9 mouse cellular contexts compared by ENCODE assay signal in the genomic region with DNA sequence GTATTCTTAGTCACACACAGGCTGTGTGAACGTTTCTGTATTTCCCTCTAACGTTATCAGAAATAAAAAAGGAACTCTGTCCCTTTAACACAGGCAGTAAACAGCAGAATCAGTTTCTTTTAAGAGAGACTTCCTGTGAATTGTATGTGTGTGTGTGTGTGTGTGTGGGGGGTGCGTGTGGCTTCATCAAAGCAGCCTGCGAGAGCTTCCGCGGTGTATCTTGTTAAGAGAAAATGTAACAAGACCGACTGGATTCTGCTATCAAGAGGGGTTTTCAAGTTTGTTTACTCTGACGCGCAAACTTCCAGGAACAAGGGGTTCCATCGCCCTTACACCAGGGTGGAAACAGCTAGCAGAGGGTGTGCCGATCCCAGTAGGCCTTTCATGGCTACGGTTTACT.
DNase-seq lines count a peak whose midpoint lies in the region; ATAC-seq and TF ChIP-seq lines count a peak whose summit lies in the region.
"Had no signal": no experiment of that assay in that cellular context is flagged by ENCODE, and none has a peak within 500 bp of the region (broad histone marks: within the 10 kb centered on the region; RNA-seq: fewer than 3 reads in every experiment).

No protein-coding gene starts in this region.

- 35% methylated on average over 12 of the region's 12 CpGs for WGBS in heart, embryonic 12.5 days
- 11% methylated on average over 12 of the region's 12 CpGs for WGBS in liver, postnatal 0 days (ENCODE audit: insufficient replicate concordance)
- 14% methylated on average over 12 of the region's 12 CpGs for WGBS in stomach, embryonic 14.5 days
- 61% methylated on average over 12 of the region's 12 CpGs for WGBS in midbrain, embryonic 16.5 days

- no peak overlapping the region for H3K27ac ChIP-seq in heart, embryonic 12.5 days (ENCODE audit: poor library complexity, severe bottlenecking)
- H3K27ac ChIP-seq in liver, postnatal 0 days (ENCODE audit: low read depth), result peak overlapping the region; percentile 59
- peak overlapping the region; percentile 39; the same call in 1 of the 2 replicates for H3K27ac ChIP-seq in stomach, embryonic 14.5 days (ENCODE audit: low read length)
- no peak overlapping the region for H3K27ac ChIP-seq in midbrain, embryonic 16.5 days (ENCODE audit: low read length)
- H3K27ac ChIP-seq: midbrain, embryonic 10.5 days had no signal

- no peak for TF ChIP-seq EP300 in liver, postnatal 0 days (IDR thresholded peaks at IDR 0.05; ENCODE audit: low read depth)

- peaks cover 15% of the 10 kb centered on the region for H3K4me1 ChIP-seq in heart, embryonic 12.5 days (replicated peaks)
- H3K4me1 ChIP-seq in liver, postnatal 0 days (ENCODE audit: insufficient read depth), result peaks cover 9% of the 10 kb centered on the region
- H3K4me1 ChIP-seq in stomach, embryonic 14.5 days (ENCODE audit: control insufficient read depth, insufficient read depth, low read length), result 0 out of 2 replicates have a peak, but pooled peaks cover 4% of the 10 kb centered on the region
- H3K4me1 ChIP-seq in midbrain, embryonic 16.5 days (ENCODE audit: control insufficient read depth, insufficient read depth, low read length), result no peaks in the 10 kb centered on the region

- no peak overlapping the region for H3K9ac ChIP-seq in heart, embryonic 12.5 days
- 0 out of 2 replicates have a peak overlapping the region, but pooled peaks have one; percentile 36 for H3K9ac ChIP-seq in liver, postnatal 0 days (replicated peaks)
- no peak overlapping the region for H3K9ac ChIP-seq in stomach, embryonic 14.5 days (replicated peaks; ENCODE audit: low read depth, low read length)
- no peak overlapping the region for H3K9ac ChIP-seq in midbrain, embryonic 16.5 days (ENCODE audit: low read depth, low read length)

- H3K4me3 ChIP-seq in heart, embryonic 12.5 days, result no peak overlapping the region
- peak overlapping the region; percentile 9; the same call in 1 of the 2 replicates for H3K4me3 ChIP-seq in liver, postnatal 0 days (ENCODE audit: low read depth, low read length)
- peak overlapping the region; percentile 4; the same call in 1 of the 2 replicates for H3K4me3 ChIP-seq in stomach, embryonic 14.5 days (ENCODE audit: low read depth, low read length)
- no peak overlapping the region for H3K4me3 ChIP-seq in midbrain, embryonic 16.5 days (ENCODE audit: low read depth, low read length)
- H3K4me3 ChIP-seq: midbrain, embryonic 10.5 days had no signal

- peak; percentile 90 for DNase-seq in heart, adult 11 months
- DNase-seq in heart, postnatal 4 days, result no peak
- peak; percentile 46 for DNase-seq in liver, postnatal 0 days
- no peak for DNase-seq in gastrocnemius, postnatal 36 days
- DNase-seq in ovary, postnatal 14 days (ENCODE audit: low spot score), result no peak

- intact Hi-C loops in gastrocnemius, postnatal 36 days (cut with DNase I), result no loop called here

- no peaks in the 10 kb centered on the region for H3K9me3 ChIP-seq in heart, embryonic 12.5 days (replicated peaks)
- no peaks in the 10 kb centered on the region for H3K9me3 ChIP-seq in liver, postnatal 0 days (ENCODE audit: low read length)
- H3K9me3 ChIP-seq in stomach, embryonic 14.5 days (ENCODE audit: control insufficient read depth, low read depth, low read length), result no peaks in the 10 kb centered on the region
- no peaks in the 10 kb centered on the region for H3K9me3 ChIP-seq in midbrain, embryonic 16.5 days (replicated peaks; ENCODE audit: control insufficient read depth, low read length, poor library complexity, severe bottlenecking)
- H3K9me3 ChIP-seq: midbrain, embryonic 10.5 days had no signal

- H3K36me3 ChIP-seq in heart, embryonic 12.5 days, result no peaks in the 10 kb centered on the region
- no peaks in the 10 kb centered on the region for H3K36me3 ChIP-seq in liver, postnatal 0 days (replicated peaks; ENCODE audit: insufficient read depth, low read length)
- H3K36me3 ChIP-seq in stomach, embryonic 14.5 days (ENCODE audit: control insufficient read depth, insufficient read depth, low read length), result no peaks in the 10 kb centered on the region
- no peaks in the 10 kb centered on the region for H3K36me3 ChIP-seq in midbrain, embryonic 16.5 days (ENCODE audit: control insufficient read depth, insufficient read depth, low read length)
- H3K36me3 ChIP-seq: midbrain, embryonic 10.5 days had no signal

- no peak for ATAC-seq in heart, embryonic 12.5 days (ENCODE audit: insufficient number of reproducible peaks, low FRiP score)
- peak; percentile 51 for ATAC-seq in liver, postnatal 0 days
- ATAC-seq in stomach, embryonic 14.5 days (ENCODE audit: insufficient number of reproducible peaks, insufficient read depth, low FRiP score, low read depth), result no peak
- no peak for ATAC-seq in midbrain, embryonic 16.5 days

- peaks cover 20% of the 10 kb centered on the region for H3K27me3 ChIP-seq in heart, embryonic 12.5 days (replicated peaks)
- H3K27me3 ChIP-seq in liver, postnatal 0 days (ENCODE audit: insufficient read depth, low read length), result no peaks in the 10 kb centered on the region
- H3K27me3 ChIP-seq in stomach, embryonic 14.5 days (ENCODE audit: control insufficient read depth, insufficient read depth, low read length), result no peaks in the 10 kb centered on the region
- no peaks in the 10 kb centered on the region; the same call in 1 of the 2 replicates for H3K27me3 ChIP-seq in midbrain, embryonic 16.5 days (ENCODE audit: control insufficient read depth, insufficient read depth, low read depth, low read length)

- no peak for TF ChIP-seq CTCF in liver, postnatal 0 days (IDR thresholded peaks at IDR 0.05; ENCODE audit: low read depth)

- peak overlapping the region; percentile 38 for H3K4me2 ChIP-seq in heart, embryonic 12.5 days
- peak overlapping the region; percentile 60 for H3K4me2 ChIP-seq in liver, postnatal 0 days (ENCODE audit: low read depth, low read length)
- H3K4me2 ChIP-seq in stomach, embryonic 14.5 days (replicated peaks; ENCODE audit: low read depth, low read length), result peak overlapping the region; percentile 24
- H3K4me2 ChIP-seq in midbrain, embryonic 16.5 days (ENCODE audit: low read length), result no peak overlapping the region

Comparison
In these comparisons a context has a peak if more than half of its experiments do, and no peak if none do; other contexts are left out.
1. DNase-seq: peak in heart, adult 11 months (single experiment) and liver, postnatal 0 days (single experiment); none in heart, postnatal 4 days (single experiment), gastrocnemius, postnatal 36 days (0 of 2) and ovary, postnatal 14 days (single experiment).
2. H3K27ac ChIP-seq: peak in liver, postnatal 0 days (single experiment) and stomach, embryonic 14.5 days (single experiment); none in heart, embryonic 12.5 days (single experiment) and midbrain, embryonic 16.5 days (single experiment).
3. H3K4me3 ChIP-seq: peak in liver, postnatal 0 days (single experiment) and stomach, embryonic 14.5 days (single experiment); none in heart, embryonic 12.5 days (single experiment) and midbrain, embryonic 16.5 days (single experiment).